Mouse (Mus musculus): Measurements from ENCODE around the gene Kpna3.

Gene Kpna3

DNA sequence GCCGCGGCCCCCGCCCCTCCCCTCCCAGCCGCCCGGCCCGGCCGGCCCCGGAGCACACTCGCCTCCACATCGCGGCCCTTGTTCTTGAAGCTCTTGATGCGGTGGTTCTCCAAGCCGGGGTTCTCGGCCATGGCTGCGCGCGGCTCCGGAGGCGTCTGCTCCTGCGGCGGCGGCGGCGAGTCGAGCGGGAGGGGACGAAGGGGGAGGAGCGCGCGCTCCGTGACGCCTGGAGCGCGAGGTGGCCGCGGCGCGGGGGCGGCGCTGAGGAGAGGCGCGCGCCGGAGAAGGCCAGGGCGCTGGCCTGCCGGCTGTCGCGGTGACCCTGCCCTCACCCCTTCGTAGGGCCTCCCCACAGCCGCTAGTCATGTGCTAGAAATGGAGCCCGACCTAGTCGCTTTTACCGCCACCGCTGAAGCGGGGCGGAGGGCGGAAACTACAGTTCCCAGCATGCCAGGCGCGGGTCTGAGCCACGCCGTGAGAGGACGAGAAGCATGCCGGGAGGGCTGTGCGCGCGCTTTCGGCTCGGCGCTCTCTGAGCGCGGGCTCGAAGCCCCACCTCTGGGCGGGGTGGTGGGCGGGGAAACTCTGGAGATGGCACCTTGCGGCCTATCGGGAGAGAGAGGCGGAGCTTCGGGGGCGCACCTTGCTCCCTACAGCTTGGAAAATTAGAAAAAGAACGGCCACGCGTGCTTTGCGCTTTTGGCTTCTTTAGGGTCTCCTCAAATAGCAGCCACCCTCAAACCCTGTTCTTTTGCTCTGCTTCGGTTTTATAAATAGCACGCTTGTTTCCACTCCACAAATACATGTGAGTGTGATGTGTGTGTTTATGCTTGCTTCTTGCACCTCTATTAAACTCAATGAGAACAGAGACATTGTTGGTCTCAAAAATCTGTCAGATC is at the start of gene Kpna3:
Gene Kpna3, minus strand, starts transcription at position 214 of the 899 bp plus-strand sequence.
- 1% methylated on average over 84 of the region's 85 CpGs for WGBS

DNA sequence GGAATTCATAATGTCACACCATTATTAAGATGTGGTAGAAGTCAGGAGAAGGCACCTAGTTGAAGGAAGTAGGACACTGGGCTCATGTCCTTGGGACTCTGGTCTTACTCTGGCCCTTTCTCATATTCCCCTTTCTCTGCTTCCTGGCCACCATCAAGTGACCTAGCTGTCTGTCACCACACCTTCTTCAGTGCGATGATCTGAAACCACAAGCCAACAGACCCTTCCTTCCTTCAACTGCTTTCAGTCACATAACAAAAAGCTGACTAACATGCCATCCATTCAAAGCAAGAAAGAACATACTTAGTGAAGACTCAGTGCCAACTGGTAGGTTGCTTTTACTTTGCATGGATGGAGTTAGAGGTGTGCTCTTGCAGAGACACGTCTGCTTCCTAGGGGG is 20.7 kb upstream of the Kpna3 start:
- 71% methylated on average over 2 of the region's 2 CpGs for WGBS

DNA sequence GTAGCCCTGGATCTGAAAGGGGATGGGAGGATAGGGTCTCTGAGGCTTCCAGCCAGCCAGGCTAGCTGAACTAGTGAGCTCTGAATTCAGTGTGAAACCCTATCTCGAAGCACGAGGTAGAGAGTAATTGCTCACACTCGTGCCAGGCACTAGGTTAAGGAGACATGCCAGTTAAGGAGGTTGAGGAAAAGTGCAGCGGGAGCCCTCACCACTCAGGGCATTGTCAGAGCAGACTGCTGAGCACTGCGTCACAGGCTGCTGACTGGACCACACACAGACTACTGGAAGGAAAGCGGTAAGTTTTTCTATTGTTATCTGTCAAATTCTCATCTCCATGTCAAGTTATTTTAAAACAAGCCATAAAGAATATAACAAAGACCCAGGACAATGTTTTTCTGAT is 17.8 kb upstream of the Kpna3 start:
- 64% methylated on average over 6 of the region's 6 CpGs for WGBS

DNA sequence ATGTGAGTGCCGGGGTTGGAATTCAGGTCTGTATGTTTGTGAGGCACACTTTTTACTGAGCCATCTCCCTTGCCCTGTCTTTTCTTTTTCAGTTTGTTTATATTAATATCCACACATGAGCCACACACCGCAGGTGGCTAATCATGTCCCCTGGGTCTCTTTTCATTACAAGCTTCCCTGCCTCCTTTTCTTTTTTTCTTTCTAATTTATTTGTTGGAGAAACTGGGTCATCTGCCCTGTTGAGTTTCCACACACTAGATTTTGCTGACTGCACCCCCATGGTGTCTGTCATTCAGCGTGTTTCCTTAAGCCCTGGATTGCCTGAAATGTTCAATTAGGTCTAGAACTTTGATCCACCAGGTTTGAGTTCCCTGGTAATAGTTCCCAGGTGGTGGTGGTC is 15.9 kb upstream of the Kpna3 start:
- 57% methylated on average over 3 of the region's 3 CpGs for WGBS

DNA sequence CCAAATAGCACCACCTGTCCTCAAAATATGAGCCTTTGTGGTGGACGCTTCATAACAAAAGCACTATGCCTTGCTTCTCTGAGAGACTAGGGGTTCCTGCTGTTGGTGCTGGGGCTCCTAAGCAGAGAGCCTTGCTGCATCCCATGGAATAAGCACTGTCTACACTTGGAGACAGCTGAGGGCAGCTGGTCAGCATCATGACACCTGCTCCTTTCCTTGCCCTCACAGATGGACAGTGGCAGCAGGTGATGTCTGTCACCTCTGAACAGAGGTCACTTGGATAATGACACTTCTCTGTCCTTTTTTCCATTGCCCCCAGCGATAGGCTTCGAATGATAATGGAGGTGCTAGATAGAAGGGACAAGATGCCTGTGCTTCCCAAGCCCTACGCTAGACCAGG is 13.4 kb upstream of the Kpna3 start:
- 93% methylated on average over 4 of the region's 4 CpGs for WGBS

DNA sequence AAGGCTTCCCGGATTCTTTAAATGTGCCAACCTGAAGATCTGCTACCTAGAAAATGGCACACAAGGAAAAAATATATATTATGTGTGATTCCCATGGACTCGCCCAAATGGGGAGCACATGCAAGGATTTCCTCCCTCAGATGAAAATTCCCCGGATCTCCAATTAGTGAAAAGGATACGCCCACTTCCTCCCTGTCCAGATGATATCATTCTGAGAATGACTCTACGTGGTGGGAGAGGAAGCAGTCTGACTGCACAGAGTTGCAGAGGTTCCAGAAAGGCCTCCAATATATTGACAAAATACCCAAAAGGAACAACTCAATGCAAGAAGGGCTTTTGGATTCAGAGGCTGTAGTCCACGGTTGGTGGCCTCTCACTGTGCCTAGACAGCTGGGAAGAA is 12.8 kb upstream of the Kpna3 start:
- 44% methylated on average over 6 of the region's 6 CpGs for WGBS

DNA sequence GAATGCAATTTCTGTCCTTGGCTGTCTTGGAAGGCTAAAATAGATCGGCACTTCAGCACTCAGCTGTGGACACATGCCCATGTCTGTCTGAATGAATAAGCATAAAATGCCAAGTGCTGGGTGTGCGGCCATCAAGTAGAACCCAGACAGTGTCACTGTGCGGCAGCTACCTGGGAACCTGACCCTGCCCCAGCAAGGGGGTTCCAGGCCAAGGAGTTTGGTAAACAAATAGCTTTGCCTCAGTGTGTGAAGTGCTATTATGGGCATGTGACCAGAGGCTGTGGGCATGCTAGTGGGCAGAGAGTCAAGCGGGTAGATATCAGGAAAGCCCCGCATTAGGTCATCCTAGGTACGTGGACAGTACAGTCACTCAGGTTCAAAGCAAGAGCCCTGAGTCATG is 8.1 kb upstream of the Kpna3 start:
- 68% methylated on average over 6 of the region's 6 CpGs for WGBS

DNA sequence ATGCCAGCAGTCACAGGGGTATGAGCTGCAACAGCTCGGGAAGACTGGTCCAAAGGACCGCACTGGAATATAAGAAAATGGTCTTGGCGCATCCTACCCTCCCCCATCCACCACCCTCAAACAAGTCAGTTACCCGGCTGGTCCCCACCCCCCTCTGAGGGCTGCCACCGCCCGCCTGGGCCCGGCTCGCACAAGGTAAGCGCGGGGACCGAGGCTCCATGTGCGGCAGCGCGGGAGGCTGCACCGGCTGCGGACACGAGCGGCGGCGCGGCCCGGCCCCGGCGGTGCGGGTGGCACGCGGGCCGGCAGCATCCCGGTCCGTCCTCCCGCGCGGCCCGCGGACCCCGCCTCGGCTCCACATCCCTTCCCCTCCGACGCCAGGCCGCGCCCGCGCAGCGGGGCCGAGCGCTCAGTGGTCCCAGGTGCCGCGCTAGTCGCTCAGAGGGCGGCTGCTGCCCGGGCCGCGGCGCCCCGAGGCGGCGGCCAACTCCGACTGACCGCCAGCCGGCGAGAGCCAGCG is 473 bp downstream of the Kpna3 start:
- WGBS: under 1% methylated on average over 59 of the region's 62 CpGs

DNA sequence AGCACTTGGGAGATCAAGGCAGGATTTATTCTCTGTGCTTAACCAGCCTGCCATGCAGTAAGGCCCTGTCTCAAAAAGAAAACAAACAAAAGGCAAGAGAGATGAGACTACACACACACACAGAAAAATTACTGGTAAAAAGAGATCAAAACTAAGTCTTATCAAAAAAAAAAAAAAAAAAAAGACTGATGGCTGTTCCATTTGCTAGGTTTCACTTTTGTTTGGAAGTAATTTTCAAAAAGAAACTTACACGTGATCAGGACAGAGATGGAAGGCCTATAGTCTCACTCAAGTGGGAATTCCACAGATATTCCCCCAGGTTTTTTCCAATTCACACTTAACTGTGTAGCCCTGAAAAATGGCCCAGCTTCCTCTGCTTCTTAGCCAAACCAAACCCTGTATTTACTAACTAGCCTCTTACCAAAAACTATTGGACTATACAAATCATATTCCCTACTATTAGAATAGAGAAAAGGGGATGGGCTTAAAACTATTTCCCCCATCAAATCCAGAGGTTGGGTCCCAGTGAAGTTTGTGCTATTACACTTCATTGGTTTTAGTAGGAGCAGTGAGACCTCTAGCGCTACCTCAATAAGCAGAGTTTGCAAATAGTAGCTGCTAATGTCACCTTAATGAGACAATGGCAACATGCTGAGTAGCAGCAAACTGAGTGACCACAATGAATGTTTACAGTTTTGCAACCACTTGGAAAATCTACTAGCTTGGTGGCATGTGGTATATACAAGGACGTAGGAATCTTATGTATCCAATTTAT is 1.3 kb downstream of the Kpna3 start:
- 7% methylated on average over 3 of the region's 3 CpGs for WGBS

DNA sequence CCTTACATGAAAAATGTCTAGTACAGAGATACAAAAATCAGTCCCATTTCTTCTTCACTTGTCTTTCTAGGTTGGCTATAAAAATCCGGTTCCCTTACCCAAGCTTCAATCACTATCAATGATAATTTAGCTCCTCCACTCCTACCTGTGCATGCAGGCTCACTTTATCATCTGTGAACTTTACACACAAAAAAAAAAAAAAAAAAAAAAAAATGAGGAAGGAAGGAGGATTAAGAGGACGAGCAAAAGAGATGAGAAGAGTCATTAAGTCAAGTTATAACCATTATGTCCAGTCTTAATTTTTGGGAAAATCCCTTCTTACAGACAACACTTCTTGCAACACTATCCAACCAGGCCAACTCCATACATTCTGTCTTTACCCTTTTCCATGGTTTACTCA is 2.8 kb downstream of the Kpna3 start:
- 73% methylated on average over 2 of the region's 2 CpGs for WGBS

DNA sequence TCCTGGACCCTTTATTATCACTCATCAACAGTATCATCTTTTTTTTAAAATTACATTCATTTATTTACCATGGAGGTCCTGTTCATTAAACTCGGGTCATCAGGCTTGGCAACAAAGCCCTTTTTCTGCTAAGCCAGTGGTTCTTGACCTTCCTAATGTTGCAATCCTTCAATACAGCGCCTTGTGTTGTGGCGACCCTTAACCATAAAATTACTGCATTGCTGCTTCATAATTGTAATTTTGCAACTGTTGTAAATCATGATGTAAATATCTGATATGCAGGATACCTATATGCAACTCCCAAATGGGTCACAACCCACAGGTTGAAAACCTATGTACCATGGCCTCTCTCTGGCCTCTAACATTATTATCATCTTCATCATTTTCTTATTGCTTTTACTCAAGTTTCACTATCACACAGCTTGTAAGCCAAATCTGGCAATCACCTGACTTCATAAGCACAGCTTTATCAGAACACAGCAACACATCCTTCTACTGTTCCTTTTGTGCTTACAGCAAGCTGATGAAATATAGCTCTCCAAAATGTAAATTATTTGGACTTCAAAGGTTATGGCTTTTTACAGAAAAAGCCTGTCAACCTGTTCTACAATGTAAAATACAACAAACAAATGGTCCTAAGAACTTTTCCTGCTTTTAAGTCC is 11.4 kb downstream of the Kpna3 start:
- 67% methylated on average over 3 of the region's 3 CpGs for WGBS

DNA sequence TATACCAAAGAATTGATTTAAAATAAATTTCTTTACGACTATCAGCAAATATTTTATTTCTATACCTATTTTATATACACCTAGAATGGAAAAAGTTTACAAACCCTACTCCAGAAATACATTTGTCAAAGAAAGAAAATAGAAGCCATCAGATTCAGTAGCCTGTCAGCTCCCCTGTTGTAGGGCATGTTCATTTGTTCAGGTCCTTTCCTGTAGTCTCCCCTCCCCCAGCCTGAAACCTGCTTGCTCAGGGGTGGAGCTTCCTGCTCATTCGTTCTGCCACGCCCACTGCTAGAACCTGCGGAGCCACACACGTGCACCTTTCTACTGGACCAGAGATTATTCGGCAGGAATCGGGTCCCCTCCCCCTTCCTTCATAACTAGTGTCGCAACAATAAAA is 12.6 kb downstream of the Kpna3 start:
- WGBS: 34% methylated on average over 7 of the region's 8 CpGs

DNA sequence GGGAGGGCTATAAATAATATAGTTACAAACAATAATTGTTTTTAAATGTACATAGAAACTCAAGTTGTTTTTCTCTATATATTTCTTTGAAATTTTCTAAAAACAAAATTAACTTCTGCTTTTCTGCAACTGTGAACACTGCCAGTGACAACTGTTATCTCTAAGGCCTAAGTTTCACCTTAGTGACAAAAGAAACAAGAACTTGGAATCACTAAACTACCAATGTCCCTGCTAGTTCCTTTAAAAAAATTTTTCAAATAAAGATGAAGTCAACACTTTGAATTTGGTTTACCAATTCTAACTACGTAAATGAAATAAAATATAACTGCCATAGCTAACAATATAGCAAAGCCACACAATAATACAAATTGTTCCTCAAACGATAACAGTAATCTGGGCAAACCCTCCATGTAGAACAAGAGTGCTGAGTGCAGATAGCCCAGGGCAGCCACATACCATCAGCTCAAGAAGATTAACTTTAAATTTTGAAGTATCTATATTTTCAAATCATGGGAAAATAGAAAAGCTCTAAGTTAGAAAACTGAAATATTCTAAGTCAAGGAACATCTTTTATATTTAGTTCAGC is 14.5 kb downstream of the Kpna3 start:
- 90% methylated on average over 2 of the region's 2 CpGs for WGBS

DNA sequence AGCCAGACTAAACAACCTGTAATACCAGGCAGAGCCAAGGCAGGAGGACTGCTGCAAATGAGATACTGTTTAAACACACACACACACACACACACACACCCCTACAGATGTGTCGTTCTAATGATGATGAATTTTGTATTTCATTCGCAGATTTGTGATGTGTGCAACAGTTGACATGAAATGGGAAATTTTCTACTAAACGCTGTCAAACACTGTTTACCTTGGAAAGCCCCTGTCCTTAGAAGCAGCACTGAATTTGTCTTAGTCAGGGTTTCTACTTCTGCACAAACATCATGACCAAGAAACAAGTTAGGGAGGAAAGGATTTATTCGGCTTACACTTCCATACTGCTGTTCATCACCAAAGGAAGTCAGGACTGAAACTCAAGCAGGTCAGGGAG is 24.0 kb downstream of the Kpna3 start:
- WGBS: 77% methylated on average over 4 of the region's 4 CpGs

DNA sequence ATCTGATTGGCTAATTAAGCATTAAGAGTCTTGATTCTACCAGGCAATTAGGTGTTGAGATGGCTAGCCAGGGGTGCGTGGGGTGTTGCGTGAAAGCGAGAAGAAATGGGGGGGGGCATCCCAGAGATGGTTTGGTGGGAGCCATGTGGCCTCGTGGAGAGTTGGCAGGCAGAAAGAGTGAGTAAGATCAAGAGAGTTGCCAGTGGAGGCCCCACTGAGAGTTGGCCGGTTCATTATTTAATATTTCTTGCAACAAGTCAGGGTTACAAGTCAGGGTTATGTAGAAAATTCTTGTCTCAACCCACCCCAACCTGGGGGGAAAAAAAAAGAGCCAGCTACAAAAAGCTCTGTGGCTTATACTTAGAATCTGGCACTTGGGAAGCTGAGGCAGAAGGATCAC is 24.4 kb downstream of the Kpna3 start:
- WGBS: 69% methylated on average over 5 of the region's 5 CpGs

DNA sequence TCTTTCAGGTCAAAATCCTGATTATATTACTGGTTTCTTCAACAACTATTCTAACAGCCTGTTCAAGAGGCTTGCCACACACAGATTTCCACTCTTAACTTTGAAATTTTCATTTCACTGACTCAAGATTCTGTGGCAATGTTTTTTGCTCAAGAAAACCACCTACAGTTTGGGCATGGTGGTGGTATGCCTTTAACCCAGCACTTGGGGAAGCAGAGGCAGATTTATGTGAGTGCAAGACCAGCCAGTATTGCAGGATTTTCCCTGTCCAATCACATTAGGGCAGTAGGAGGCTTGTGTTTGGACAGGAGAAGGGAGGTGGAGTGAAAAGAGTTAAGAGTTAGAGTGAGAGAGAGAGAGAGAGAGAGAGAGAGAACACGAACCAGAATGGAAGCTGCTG is 24.9 kb downstream of the Kpna3 start:
- 32% methylated on average over 1 of the region's 1 CpGs for WGBS

DNA sequence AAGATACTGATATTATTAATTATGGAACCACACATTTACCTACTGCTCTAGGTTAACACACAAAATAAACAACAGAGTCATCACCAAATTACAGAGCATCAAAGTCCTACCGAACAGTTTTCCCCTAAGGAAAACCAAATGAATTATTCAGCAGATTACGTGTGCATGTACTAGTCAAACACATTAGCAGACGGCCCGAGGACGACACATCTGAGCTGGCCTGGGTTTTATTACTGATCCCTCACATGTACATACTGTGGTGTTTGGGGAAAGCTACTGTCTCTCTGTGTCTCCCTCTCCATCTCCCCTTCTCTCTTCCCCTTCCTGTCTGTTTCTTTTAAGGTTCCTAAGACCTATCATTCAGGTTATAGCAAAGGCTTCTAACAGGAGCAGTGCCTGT is 25.5 kb downstream of the Kpna3 start:
- WGBS: 40% methylated on average over 5 of the region's 5 CpGs

DNA sequence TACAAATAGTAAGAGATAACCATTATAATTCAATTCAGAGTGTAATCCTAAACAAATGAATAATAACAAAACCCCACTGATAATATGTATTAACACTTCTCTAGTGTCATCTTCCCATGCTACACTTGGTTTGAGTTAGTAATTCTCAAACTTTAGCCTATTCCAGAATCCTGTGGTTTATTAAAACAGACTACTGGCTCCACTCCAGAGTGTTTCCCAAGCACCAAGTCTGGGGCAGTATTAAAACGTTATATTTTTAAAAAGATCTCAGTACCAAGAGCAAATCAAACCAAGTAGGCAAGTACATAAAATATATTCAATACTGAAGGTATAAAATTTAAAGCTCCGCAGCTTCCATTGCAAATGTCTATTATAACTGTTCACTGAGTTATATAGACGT is 26.0 kb downstream of the Kpna3 start:
- WGBS: 54% methylated on average over 3 of the region's 3 CpGs

DNA sequence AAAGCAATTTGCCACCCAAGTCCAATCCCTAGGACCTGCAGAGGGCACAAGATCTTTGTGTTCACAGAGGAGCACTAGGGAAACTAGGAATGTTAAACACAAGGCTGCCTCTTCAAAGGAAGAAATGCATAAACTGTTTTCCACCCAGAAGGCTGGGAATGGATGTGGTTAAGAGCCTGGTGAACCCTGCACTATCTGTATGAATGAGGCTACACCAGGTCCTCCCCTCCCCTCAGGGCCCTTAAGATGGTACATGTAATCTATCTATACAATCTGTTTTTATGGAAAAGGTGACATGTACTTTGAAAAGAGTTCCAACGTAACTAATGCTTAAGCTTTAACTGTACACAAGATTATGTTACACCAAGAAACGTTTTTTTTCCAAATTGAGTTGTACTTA is 29.7 kb downstream of the Kpna3 start:
- WGBS: 46% methylated on average over 2 of the region's 2 CpGs

DNA sequence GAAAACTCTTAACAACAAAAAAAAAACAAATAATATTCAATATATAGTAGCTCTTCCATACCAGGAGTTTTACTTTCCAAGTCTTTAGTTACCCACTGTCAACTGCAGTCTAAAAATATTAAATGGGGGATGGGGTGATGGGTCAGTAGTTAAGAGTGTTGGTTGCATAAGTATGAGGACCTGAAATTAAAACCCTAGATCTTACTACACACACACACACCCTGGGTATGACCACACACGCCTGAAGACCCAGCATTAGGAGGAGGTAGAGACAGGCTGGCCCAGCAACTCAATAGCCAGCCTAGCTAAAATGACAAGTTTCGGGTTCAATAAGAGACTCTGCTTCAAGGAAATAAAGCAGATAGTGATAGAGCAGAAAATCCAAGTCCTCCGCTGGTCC is 32.6 kb downstream of the Kpna3 start:
- 100% methylated on average over 3 of the region's 3 CpGs for WGBS

DNA sequence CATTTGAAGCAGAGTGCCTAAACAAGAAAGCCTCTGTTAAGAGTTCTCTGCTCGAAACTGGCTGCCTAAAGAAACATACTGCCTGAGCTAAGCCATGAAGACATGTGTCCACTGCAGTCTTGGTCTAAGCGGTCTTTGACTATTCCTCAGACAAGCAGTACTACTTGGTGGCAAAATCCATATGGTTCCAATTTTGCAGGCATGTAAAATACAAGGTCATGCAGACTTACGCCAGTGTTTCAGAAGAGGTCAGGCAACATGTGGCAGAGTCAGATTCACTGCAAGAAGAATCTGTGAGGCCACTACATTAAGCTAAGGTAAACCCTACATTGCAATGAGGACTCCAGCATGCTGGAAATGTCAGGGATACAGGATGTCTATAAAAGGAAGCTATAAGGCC is 34.7 kb downstream of the Kpna3 start:
- 95% methylated on average over 3 of the region's 3 CpGs for WGBS

DNA sequence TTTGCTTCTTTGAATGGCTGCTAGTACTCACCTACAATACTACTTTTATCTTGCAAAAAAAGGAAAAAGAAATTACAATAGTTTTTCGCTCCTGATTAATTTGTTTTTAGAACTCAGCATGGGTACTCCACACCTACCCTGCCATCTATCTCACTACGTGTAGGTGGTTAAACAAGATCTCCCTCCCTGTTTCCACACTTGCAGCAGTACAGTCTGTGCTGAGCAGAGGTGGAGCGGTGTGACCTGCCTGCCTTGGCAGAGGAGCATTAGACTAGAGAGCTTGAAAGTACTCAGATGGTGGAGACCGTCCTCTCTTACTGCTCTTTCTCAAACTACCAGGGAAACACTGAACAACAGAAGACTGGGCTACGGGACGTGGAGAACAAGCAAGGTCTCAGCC is 44.9 kb downstream of the Kpna3 start:
- WGBS: 57% methylated on average over 6 of the region's 6 CpGs
